Mouse (Mus musculus): ENCODE data around the gene Cyb5b.

Cyb5b gene

DNA sequence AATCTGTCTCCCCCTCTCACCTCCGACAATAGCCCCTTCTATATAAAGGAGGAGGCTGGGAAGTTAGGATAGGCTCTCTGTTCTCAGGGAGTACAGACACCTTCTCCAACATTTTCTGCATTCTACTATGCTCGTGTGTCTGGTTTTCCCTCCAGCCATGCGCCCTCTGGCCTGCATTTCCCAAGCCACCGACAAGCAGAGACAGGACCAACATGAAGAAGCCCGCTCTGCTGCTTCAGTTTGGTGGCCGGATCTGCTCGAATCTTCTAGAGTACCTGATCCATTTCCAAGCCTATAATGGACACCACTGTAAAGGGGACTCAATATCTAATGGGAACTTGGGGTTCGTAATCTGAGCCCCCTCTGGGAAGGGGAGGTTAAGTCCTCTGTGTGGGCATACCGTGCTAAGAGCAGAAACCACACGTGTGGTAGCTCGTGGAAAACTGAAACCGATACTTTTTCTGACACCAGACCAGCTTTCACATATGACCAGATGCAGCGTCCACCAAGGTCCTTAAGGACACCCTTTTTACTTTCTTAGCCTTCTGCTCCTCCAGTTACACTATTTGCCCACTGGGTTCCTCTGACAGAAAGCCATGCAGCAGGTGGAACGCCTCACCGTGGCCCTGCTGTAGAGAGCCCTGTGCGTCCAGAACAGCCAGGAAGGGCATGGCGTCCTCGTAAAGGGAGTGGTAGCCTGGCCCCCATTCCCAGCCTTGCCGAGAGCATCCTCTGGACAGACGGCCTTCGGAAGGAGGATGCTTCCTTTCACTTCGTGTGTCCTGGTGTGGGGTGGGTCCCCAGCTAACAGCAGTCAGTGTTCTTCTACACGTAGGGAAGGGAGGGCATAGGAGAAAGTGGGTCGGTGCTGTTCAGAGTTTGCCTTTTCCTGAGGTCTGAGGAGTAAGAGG, 17.6 kb upstream of the Cyb5b start:
- no peak for DNase-seq

DNA sequence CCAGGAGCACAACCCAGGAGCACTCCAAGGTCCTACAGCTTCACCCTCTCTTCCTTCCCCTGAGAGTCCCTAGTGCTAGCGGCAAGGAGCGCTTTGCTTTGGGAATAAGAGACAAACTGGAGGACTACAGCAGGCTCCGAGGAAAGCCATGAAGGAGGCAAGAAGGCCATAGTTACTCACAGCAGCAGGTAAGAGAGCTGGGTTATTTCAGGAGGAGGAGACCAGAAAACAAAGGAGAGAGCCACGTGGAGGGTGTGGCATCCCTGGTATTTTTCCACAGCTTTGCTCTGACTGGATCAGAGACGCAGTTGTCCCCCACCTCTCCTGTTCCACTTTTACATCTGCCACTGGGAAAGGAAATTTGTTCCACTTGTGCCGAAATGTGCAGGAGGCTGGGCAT, 16.6 kb upstream of the Cyb5b start:
- no peak for DNase-seq

DNA sequence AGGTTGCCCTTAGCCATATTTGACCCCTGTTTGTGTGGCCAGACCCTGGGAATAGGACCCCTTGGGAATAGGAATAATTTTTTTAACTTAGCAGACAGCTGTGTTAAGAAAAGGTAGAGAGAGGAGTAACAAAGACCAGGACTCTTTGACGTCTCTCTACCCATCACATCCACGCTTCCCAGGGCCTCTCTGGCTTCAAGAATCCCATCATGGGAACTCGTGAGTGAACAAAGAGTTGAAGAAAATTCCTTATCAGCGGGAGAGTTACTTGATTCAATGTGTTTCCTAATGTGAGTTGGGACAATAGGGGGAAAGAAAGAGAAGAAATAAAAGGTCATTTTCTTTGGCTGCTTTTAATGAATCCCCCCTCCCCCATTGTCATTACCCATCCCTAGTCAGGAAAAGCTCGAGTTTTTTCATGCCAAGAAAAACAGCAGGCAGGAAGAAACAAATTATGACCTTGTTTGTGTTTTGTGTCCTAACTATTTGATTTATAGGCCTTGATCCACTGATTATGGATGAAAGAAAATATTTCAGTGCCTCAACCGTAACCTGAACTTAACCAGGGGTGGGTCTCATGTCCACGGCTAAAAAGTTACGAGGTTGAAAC, 14.3 kb upstream of the Cyb5b start:
- DNase-seq: no peak

DNA sequence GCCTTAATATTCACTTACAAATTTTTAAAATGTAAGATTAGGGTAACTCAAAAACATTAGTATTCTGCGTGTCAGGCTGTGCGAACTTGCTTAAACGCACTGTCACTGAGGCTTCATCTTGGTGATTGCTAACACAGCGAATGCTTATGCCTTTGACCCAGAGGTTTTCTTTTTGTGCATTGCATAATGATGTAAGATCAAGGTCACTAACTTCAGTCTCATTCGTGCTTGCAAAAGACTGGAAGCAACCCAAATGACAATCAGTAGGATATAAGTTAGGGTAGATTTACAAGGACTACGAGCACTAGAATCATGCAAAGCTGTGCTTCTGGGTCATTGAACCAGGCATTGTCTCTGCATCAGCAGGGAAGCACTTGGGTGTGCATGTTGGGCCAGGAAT, 12.8 kb upstream of the Cyb5b start:
- no peak for DNase-seq

DNA sequence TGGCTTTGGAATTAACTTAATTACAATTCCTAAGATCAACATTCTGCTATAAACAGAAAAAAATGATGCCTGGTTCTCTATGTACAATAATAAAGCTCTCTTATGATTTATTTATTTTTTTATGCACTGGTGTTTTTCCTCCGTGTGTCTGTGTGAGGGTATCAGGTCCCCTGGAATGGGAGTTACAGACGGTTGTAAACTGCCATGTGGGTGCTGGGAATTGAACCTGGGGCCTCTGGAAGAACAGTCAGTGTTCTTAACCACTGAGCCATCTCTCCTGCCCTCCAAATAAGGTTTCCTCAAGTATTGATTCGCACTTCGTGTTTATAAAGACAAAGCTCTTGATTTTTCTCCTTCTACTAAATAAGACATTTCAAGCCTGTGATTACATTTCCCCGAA, 12.1 kb upstream of the Cyb5b start:
- no peak for DNase-seq

DNA sequence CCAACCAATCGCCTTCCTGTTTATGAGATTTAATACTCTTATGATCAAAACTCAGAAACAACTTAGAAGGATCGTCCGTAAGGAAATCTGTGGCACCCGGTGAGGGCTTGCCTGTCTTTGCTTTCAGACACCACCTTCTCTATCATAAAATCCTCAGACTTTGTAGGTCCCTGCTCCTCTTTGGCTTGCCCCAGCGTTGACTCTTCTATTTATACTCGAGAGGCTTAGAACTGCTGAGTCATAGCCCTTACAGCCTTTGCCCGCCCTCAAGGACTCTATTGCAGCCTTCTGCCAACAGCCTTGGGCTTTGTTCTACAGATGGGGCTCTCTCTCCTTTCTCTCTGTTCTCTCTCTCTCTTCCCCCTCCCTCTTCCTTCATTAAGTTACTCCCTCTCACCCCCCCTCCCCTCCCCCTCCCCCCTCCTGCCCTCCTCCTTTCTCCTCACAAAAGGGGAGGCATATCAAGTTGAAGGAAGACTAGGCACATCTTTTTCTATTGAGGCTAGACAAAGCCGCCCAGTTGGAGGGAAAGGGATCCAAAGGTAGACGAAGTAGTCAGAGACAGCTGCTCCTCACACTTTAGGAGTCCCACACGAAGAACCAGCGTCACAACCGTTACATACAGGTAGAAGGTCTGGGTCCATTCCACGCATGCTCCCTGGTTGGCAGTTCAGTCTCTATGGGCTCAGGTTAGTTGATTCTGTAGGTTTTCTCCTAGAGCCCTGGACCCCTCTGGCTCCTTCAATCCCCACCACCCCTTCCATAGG, 10.6 kb upstream of the Cyb5b start:
- no peak for DNase-seq

DNA sequence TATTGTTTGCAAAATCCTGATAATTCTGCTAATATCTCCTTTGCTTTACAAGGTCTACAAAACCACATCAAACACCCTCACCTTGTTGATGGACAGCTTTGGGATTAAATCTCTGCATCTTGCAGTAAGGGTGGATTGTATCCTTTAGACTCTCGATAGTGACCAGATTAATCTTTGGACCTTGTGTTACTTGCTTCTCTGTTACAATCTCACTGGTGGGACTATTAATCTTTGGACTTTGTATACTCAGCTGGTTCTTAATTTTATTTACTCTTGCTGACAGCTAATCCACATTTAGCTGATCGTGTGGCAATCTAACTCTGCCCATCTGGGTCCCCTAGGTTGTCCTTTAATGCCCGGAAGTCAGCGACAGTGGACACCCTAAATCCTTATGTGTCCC, 7.9 kb upstream of the Cyb5b start:
- DNase-seq: no peak

DNA sequence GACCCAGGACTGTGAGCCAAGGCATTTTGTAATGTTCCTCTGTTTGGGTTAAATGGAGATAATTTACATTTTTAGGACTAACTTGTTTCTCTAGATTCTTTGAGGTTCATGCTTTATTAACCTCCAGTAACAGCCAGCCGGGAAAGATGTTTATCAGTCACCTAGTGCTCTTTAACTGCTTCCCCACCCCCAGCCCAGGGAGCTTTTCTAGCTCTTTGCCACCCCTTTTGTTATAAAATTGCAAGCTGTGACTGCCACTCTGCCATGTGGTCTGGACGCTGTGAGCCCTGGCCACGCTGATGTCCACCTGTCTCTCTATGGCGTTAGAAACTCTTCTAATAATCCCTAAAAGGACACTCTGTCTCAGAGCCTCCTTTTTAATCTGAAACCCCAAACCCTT, 6.9 kb upstream of the Cyb5b start:
- DNase-seq: no peak

DNA sequence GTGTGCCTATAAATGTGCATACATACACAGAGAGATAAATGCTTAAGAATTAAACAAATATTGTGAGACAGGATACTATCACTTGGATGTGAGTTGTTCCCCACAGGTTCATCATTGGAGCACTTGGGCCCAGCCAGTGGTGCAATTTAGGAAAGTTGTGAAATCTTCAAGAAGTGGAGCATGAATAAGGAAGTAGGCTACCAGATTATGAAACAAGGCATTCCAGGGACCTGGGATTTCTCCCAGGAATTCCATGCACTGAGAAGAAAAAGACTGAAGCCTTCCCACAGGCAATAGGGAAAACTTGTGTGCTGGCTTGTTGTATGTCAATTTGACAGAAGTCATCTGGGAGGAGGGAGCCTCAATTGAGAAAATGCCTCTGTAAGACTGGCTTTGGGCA, 4.3 kb upstream of the Cyb5b start:
- no peak for DNase-seq

DNA sequence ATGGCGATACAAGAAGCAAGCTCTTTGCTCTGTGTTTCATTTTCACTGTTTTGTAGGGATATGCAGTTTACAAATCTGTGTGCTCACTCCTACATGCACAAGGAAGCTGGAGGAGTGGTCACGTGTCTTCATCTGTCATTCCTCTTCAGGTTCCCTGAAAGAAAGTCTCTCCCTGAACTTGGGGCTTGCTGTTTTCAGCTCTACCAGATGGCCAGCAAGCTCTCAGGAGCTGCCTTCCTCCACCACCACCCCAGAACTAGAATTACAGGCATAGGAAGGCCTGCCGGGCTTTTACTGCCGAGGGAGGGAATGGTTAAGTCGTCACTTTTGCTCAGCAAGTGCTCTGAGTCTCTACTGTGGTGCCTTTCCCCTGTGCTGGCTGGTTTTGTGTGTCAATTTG, 1.6 kb upstream of the Cyb5b start:
- DNase-seq: no peak

DNA sequence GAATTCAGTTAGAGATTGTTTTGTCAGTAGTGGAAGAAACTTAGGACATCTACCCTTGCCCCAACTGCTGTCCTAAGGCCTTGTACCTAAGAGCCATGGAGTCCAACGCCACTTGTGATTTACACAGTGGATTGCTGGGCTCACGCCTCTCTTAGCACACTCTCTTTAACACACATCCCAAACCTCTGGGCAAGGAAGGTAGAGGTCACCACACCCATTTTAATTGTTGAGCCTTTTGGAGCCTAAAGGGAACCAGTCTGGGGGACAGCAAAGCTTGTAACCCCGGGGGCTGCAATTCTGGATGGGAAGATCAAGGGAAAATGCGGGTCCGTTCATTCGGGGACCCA, 410 bp upstream of the Cyb5b start:
- DNase-seq: no peak

DNA sequence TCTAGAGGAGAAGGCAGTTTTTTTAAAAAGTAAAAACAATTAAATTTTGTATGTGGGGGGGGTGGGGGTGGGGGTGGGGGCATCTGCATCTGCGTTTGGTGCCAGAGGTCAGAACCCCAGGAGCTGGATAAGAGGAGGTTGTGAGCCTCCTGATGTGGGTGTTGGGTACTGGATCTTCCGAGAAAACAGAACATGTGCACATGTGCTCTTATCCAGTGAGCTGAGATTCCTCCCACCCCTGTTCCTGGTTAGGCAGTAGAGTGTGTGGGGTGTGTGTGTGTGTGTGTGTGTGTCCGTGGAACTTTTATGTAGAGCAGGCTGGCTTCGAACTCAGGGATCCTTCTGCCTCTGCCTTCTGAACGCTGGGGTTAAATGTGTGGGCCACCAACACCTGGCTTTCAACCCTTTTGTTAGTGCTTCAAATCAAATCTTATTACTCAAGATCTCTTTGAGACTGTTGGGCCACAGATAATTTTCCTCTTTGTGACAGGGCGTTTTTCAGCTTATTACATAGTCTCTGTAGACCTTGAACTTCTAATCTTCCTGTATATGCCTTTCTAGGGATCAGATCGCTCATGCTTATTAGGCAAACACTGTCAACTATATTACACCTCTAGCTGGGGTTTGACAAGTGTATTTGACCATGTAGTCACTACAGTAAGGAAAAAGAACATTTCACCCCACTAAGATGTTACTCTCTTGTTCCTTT, 926 bp downstream of the Cyb5b start:
- no peak for DNase-seq

DNA sequence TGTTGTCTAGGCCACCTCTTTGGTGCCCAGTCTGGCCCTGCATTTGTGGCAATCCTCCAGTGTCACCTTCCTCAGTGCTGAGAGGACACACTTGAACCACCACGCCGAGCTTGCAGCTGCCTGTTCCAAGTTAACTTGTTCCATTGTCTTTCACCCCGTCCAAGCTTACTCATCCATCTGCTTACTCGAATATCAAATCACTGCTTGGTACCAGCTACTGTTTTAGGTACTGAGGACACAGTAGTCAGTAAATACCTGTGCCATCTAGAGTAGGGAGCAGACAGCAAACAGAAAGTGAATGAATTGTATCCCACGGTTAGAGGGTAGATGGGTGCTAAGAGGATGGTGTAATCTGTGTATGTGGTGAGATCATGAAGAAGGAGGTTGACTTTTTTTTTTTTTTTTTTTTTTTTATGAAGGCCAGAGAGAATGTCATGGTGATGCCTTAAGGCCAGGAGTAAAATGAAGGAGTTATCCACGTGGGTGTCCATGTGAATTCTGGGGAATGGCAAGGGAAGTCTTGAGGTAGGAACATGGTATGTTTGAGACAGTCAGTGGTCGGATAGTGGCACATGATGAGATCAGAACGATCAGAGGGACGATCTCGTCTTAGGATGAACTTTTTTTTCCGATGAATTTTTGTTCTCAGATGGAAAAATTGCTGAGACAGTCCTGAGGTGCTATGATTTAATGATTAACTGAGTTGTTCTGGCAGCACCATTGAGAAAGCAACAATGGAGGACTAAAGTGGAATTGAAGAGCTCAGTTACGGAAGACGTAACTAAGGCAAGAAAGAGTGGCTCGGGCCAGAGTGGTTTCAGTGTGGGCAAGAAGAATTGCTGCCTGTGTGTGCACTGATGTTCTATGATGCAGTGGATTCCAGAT, 3.1 kb downstream of the Cyb5b start:
- no peak for DNase-seq

DNA sequence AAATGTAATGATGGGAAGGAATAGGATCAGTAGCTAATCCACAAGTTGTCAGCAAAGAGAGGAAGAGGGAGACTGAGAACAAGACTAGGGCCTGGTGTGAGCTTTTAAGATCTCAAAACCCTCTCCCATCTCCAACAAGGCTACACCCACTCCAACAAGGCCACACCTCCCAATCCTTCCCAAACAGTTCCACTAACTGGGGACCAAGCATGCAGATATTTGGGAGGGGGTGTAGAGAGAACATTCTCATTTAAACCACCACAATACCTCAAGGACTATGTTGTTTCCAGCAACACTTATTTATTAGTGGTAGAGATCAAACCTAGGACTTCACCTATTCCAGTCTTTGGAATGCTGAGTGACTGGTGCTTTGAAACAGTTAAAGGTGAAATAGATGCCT, 6.4 kb downstream of the Cyb5b start:
- no peak for DNase-seq

DNA sequence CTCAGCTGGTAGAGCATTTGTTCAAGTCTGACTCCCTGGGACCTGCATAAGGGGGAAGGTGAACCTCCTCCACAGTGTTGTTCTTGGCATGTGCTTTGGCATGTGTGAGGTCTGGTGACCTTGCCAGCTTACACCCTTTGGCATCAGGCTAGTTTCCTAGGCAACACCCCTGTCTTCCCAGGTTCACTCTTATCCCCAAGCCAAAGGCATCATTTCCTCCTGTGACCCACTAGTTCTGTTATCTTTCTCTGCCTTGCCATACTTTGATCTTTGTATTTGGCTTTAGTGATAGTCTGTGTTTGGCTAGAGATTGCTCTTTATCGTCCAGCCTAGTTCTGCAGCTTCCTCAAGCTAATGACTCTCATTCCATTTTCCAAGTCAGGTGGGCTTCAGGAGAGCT, 7.4 kb downstream of the Cyb5b start:
- DNase-seq: no peak

DNA sequence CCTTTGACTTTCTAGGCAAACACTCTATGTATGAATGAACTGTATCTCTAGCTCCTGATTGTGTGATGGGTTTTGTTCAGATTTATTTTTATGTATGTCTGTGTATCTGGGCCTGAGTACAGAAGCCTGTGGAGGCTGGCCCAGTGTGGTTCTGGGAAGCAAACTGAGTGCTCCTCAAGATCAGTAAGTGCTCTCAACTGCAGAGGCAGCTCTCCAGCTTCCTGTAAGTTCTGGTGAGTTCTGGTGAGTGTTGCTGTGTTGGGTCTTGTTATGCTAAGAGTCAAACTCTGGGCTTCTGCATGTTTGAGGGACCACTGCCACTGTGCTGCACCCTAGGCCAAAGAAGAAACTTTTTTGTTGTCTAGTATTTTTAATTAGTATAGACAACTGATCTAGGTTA, 8.4 kb downstream of the Cyb5b start:
- DNase-seq: no peak

DNA sequence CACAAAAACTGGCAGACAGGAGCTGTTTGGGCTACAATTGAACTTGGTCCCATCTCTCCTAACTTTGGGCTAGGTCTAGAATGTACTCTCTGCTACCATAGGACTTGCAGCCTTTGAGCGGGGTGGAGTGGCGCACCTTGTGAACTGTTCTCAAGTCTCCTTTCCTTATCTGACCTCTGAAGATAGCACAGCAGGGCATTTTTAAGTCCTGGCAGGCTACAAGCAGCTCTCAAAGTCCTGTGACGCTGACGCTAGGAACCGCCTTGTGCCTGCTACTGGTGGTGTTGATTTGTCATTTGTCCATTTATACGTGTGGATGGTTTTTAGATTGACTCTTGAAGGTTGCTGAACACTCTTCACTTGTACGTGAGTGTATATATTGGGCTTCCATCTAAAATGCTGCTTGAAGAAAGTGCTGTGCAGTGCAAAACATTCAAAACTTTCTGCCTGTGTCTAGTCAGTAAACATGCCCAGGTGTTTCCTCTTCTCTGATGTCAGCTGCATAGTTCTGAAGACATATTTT, 13.9 kb downstream of the Cyb5b start:
- no peak for DNase-seq

DNA sequence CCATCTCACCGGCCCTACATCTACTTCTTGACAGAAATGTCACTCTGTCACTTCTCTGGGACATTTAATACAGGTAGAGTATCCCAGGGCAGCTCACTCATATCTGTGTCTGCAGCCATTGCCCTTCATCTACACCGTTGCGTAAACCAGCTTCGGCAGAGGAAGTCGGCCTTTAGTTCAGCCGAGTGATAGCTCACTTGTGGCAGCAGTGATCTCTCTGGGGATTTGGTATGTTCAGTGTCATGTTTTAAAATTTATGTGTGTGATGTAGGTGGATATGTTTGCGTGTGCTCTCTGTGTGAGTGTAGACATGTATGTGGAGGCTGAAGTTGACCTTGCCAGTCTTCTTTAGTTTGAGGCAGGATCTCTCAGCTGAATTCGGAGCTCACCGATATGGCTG, 15.3 kb downstream of the Cyb5b start:
- DNase-seq: no peak

DNA sequence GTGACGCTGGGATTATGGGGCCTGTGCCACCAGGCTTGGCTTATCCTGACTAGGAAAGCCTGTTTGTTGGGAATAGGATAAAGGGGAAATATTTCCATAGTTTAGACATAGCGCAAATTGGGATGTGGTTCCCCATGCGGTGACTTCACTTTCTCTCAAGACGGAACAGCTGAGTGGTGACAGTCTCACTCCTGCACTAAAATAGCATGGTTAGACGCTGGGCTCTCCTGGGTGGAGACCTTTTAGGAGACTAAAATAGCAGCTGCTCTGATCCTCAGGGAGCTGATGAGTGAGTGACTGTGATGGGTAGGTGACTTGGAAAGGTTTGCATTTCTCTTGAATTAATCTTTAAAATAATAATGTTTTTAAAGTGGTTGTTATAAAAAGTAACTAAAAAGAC, 17.4 kb downstream of the Cyb5b start:
- no peak for DNase-seq

DNA sequence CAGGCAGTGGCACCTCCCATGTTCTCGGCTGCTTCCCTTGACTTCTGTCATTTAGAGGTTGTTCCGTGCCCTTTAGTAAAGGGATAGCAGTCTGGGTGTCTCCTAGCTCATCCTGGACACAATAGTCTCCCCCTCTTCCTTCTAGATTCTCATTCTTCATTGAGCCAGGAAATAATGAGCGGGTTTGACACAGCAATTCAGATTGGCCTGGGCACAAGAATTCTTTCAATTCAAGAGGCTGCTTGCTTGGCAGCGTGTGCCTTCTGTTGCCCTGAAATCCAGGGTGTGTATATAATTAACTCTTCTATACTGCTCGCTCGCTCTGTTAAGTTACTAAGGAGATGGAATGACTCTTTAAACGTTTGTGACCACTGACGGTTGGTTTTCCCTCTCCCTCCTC, 21.7 kb downstream of the Cyb5b start:
- DNase-seq: no peak

DNA sequence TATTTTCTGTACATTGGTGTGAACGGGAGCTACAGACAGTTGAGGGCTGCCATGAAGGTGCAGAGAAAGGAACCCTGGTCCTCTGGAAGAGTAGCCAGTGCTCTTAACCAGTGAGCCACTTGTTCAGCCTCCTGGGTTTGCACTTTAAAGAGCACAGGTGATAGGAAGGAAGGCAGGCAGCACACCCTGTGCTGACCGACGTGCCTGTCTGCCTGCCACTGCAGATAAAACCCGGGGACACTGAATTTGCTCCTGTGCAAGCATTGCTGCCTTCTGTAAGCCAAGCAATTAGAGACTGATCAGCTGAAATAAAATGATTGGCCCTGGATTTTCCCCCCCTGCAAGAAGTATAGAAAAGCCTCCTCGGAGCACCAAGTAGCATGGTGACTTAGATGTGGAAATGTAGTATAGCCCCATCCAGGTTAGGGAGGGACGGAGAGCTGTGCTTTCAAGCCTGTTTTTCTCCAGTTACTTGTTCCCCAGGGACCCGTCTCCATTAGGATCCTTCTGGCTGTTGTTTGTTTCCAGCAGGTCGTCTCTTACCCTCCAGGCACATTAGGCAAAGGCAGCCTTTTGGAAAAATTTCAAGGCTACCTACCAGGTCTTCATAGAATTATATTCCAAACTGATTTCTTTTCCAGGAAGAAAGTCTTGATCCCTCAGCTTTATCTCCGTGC, 22.7 kb downstream of the Cyb5b start:
- DNase-seq: no peak

DNA sequence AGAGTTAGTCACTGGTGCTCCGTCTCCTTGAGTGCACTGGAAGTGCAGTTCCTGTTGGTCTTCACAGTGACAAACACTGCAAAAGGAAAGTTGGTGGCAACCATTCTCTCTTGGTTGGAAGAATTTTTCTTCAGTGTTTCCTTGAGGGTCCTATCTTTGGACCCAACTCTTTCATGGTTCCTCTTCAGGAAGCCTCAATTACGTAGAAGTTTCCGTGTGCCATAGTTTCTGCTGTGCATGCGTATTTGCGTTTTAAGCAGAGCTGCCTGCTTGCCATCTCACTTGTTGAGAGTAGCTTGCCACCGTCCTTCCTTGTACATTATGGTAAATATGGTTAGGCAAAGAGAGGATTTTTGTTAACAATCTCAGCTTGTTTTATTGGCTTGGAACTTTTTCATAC, 30.7 kb downstream of the Cyb5b start:
- DNase-seq: no peak

Measured in right cerebral cortex, postnatal 25 days (tissue).